Mouse (Mus musculus): ENCODE measurements around the gene Wipf3.

DNA sequence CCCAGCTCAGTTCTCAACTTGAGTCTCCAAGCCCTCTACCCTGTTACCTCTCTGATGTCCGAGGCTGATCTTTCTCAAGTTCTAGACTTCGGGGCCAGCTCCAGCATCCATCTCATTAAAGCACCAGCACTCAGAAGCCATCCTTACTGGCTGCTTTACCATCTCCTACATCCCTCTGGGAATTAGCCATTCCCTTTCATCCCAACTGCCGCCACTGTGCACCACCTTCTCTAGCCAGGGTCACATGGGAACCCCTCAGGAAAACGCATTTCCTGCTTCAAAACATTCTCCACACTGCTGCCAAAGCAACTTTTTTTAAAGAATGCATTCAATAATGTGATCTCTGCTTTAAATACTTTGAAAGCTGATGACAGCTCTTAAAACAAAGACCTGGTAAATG, 119.9 kb downstream of the Wipf3 start:
- TF ChIP-seq CTCF (IDR thresholded peaks at IDR 0.05; ENCODE audit: low read depth) (no peak), EP300 (optimal IDR thresholded peaks at IDR 0.05) (no peak)
